Mouse (Mus musculus) hindbrain, embryonic 16.5 days (tissue): Measurements from ENCODE around the gene Sdhaf4. TPM values are rescaled to one million over a fixed set of nuclear protein-coding genes. Genes with fewer than 3 reads are reported as not detected.

ENCODE experiments used
- ATAC-seq: fragments of 200-750 bp; cut with Nextera tagmentation; 2 replicates; pipeline ENCODE4 v1.8.0; 2017; ENCODE audit warnings: moderate TSS enrichment, moderate library complexity
- H3K27ac ChIP-seq: fragments of 300-500 bp; sonication (generic); 2 replicates; pipeline ENCODE4 v1.5.1; 2014; ENCODE audit warnings: low read depth, mild to moderate bottlenecking, control low read depth, low read length, moderate library complexity
- H3K27me3 ChIP-seq: fragments of 300-500 bp; sonication (generic); replicated peaks from 2 replicates; pipeline ENCODE4 v1.6.1; 2014; ENCODE audit warnings: low read length; ENCODE audit not compliant: control insufficient read depth, insufficient read depth
- H3K36me3 ChIP-seq: fragments of 300-500 bp; sonication (generic); 2 replicates; pipeline ENCODE4 v1.6.1; 2014; ENCODE audit warnings: mild to moderate bottlenecking, low read length, moderate library complexity, mixed read lengths; ENCODE audit not compliant: control insufficient read depth, insufficient read depth
- H3K4me1 ChIP-seq: fragments of 300-500 bp; sonication (generic); 2 replicates; pipeline ENCODE4 v1.6.1; 2014; ENCODE audit warnings: low read depth, low read length; ENCODE audit not compliant: control insufficient read depth, insufficient read depth
- H3K4me2 ChIP-seq: fragments of 300-500 bp; sonication (generic); 2 replicates; pipeline ENCODE4 v1.6.1; 2014; ENCODE audit warnings: mild to moderate bottlenecking, low read length, control low read depth, moderate library complexity
- H3K4me3 ChIP-seq: fragments of 300-500 bp; sonication (generic); 2 replicates; pipeline ENCODE4 v1.5.1; 2014; ENCODE audit warnings: mild to moderate bottlenecking, low read length, control low read depth, moderate library complexity
- H3K9ac ChIP-seq: fragments of 300-500 bp; sonication (generic); 2 replicates; pipeline ENCODE4 v1.6.1; 2014; ENCODE audit warnings: low read depth, mild to moderate bottlenecking, control low read depth, low read length, moderate library complexity
- H3K9me3 ChIP-seq: fragments of 300-500 bp; sonication (generic); 2 replicates; pipeline ENCODE4 v1.6.1; 2014; ENCODE audit warnings: mild to moderate bottlenecking, low read length, moderate library complexity; ENCODE audit not compliant: control insufficient read depth
- WGBS: fragments of 180-500 bp; shearing (Covaris S2); extraction: QIAGEN DNeasy Blood & Tissue Kit; methylation state at CpG from one replicate; pipeline ENCODE4 v1.1.7; 2014; 5-methylcytosine and 5-hydroxymethylcytosine counted together
- polyA plus RNA-seq: library from polyadenylated mRNA; unstranded; fragments of >200 nt; fragmentation: Nextera tagmentation; extraction: Ambion mirVana; gene quantifications from 2 replicates; pipeline ENCODE4 v1.2.1, GENCODE M21; 2015

Gene Sdhaf4
- polyA plus RNA-seq, 1 experiment from 2014 or later = 85.0 TPM

DNA sequence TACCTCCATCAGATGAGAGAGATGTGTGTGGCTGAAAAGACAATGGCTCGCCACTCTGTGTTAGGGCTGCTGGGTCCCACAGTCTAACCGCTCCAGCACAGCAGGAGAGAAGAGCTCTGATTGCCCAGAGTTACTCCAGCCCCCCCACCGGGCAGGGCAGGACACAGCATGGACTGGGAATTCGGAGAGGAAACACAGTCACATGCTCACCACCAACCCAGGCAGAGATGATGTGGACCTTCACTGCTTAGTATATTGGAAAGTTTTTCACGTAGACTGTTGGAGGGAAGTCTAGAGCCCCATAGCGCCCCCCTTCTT lies 46.1 kb downstream of the Sdhaf4 start:
- Histone ChIP-seq H3K9ac (no peak overlapping the region), H3K27me3 (no peaks in the 10 kb centered on the region), H3K9me3 (no peaks in the 10 kb centered on the region), H3K4me2 (peak overlapping the region; percentile 10), H3K4me3 (peak overlapping the region; percentile 1; the same call in 1 of the 2 replicates), H3K27ac (no peak overlapping the region), H3K4me1 (no peaks in the 10 kb centered on the region), H3K36me3 (no peaks in the 10 kb centered on the region)
- no peak for ATAC-seq
- 8% methylated on average over 6 of the region's 6 CpGs for WGBS

DNA sequence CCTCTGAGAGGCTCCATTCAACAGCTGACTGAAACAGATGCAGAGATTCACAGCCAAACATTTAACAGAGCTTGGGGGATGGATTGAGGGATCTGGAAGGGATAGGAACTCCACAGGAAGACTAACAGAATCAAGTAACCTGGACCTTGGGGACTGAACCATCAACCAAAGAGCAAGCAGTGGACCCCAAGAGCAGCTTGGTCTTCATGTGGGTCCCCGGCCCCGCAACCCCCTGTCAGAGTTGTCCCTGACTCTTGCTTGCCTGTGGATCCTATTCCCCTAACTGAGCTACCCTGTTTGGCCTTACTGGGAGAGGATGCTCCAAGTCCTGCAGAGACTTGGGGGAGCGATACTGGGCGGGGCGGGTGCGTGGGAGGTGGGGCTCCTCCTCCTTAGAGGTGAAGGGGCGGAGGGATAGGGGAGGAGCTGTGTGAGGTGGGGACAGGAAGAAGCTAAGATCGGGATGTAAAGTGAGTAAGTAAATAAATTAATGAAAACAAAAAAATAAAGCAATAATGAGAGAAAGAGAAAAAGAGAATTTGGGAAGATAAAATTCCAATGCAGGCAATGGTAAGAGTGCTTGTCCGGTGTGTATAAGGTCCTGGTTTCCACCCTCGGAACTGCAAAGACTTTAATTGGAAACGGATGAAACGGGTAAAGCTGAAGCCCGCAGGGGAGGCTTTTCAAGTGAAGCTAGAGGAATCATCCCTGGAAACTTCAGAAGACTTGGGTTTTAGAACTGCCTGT lies 46.6 kb downstream of the Sdhaf4 start:
- H3K27me3 ChIP-seq = no peaks in the 10 kb centered on the region
- H3K4me1 ChIP-seq = no peaks in the 10 kb centered on the region
- no peaks in the 10 kb centered on the region for H3K36me3 ChIP-seq
- H3K9ac ChIP-seq = no peak overlapping the region
- ATAC-seq = no peak
- H3K9me3 ChIP-seq = no peaks in the 10 kb centered on the region
- H3K4me2 ChIP-seq = peak overlapping the region; percentile 10
- WGBS = 13% methylated on average over 13 of the region's 13 CpGs
- H3K4me3 ChIP-seq = peak overlapping the region; percentile 1; the same call in 1 of the 2 replicates
- no peak overlapping the region for H3K27ac ChIP-seq

GRCm38 (mm10) chr1:23958101-23958500 lies 47.4 kb downstream of the Sdhaf4 start:
- H3K4me3 ChIP-seq = no peak overlapping the region
- H3K36me3 ChIP-seq = no peaks in the 10 kb centered on the region
- no peak overlapping the region for H3K9ac ChIP-seq
- no peaks in the 10 kb centered on the region for H3K4me1 ChIP-seq
- no peak for ATAC-seq
- WGBS = 96% methylated on average over 6 of the region's 6 CpGs
- no peaks in the 10 kb centered on the region for H3K9me3 ChIP-seq
- H3K4me2 ChIP-seq = no peak overlapping the region
- H3K27ac ChIP-seq = no peak overlapping the region
- H3K27me3 ChIP-seq = no peaks in the 10 kb centered on the region

- H3K9ac ChIP-seq = no peak overlapping the region
- H3K4me1 ChIP-seq = no peaks in the 10 kb centered on the region
- no peaks in the 10 kb centered on the region for H3K36me3 ChIP-seq
- no peaks in the 10 kb centered on the region for H3K27me3 ChIP-seq
- H3K4me3 ChIP-seq = no peak overlapping the region
- H3K9me3 ChIP-seq = no peaks in the 10 kb centered on the region
- ATAC-seq = no peak
- no peak overlapping the region for H3K27ac ChIP-seq
- WGBS = 93% methylated on average over 4 of the region's 4 CpGs
- H3K4me2 ChIP-seq = no peak overlapping the region
These were observed 49.9 kb downstream of the Sdhaf4 start for GRCm38 (mm10) chr1:23955539-23955938.

DNA sequence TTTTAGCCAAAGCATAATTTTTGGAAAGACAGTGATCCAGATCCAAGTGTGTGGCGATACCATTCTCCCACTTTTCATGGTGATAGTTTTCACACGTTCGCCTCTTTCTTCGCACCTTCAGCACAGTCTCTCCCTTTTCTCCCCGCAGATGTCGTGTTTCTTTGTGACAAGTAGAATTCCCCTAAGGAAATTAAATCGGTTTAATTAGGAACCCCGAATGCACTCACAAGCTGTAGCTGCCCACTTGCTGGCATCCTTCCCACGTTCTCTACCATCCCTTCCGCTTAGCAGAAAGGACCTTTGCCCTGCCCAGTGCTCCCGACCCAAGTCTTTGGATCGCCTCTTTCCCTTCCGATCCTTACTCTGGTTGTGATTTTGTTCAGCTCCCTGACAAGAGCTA lies 51.5 kb downstream of the Sdhaf4 start:
- no peak for ATAC-seq
- WGBS = 78% methylated on average over 13 of the region's 13 CpGs

DNA sequence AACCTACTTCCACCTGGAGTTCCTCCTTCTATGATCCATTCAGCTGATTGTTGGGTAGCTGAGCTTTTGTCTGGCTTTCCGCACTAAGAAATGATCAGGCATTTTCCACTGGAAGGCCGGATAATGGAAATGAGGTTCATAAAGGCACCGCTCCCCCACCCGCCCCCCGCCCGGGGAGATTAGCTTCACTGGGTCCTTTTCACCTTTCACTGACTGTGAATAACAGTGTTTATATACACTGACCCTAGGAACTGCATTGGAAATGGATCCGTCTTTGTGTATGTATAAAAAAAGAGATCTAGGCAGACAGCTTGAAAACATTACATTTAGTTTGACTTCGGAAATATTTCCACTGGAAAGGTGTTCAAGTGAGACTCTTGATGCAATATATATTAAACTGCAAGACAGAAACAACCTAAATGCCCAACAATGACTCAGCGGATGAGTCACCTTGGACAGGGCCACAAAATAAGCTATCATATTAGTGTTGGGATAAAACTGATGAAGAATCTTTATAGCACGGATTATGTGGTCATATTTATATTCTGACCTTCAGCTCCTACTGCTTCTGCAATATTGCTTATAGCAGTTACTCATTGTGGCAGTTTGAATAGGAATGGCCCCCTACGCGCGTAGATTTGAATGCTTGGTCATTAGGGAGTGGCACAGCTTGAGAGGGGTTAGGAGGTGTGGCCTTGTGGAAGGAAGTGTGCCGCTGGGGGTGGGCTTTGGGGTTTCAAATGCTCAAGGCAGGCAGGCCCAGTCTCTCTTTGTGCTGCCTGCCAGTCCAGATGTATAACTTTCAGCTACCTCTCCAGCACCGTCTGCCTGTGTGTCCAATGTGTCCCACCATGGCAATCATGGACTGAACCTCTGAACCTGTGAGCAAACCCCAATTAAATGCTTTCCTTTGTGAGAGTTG lies 56.4 kb downstream of the Sdhaf4 start:
- Histone ChIP-seq H3K27me3 (no peaks in the 10 kb centered on the region), H3K9ac (no peak overlapping the region), H3K4me1 (no peaks in the 10 kb centered on the region), H3K9me3 (0 out of 2 replicates have a peak, but pooled peaks cover 2% of the 10 kb centered on the region), H3K4me3 (no peak overlapping the region), H3K36me3 (no peaks in the 10 kb centered on the region), H3K4me2 (no peak overlapping the region), H3K27ac (no peak overlapping the region)
- no peak for ATAC-seq
- 71% methylated on average over 15 of the region's 15 CpGs for WGBS

More for the DNA sequence above, 51.5 kb downstream of the Sdhaf4 start:
- Histone ChIP-seq H3K4me2 (no peak overlapping the region), H3K9ac (no peak overlapping the region), H3K27me3 (no peaks in the 10 kb centered on the region), H3K4me1 (no peaks in the 10 kb centered on the region), H3K27ac (no peak overlapping the region), H3K9me3 (0 out of 2 replicates have a peak, but pooled peaks cover 2% of the 10 kb centered on the region), H3K36me3 (no peaks in the 10 kb centered on the region), H3K4me3 (no peak overlapping the region)

DNA sequence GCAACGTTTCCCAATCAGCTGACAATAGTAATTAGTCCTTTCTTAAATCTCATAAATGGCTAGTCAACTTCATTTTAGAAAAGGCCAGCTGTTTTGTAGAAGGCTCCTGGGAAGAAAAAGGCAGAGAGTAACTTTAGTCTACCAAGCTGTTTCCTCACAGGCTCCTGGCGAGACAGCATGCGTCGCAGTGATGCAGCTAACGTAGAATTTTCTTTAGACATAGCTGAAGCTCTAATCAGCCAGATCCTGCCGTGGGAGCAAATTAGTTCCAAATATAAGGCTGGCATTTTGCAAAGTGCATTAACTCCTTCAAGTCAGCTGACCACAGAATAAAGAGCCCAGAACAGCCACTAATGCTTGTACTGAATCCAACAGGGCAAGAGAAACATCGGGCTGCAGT lies 57.2 kb downstream of the Sdhaf4 start:
- Histone ChIP-seq H3K27ac (no peak overlapping the region), H3K9me3 (0 out of 2 replicates have a peak, but pooled peaks cover 2% of the 10 kb centered on the region), H3K36me3 (no peaks in the 10 kb centered on the region), H3K4me1 (no peaks in the 10 kb centered on the region), H3K4me2 (no peak overlapping the region), H3K4me3 (no peak overlapping the region), H3K9ac (no peak overlapping the region), H3K27me3 (no peaks in the 10 kb centered on the region)
- ATAC-seq = no peak
- 52% methylated on average over 7 of the region's 7 CpGs for WGBS
